Mouse (Mus musculus) bone marrow, adult 2 months (tissue): ENCODE results near the gene Srsf2.

ENCODE experiments used
- CTCF ChIP-seq: fragments of 200-500 bp; IDR thresholded peaks from 2 replicates; pipeline ENCODE4 v1.5.1; 2011; ENCODE audit warnings: low read length, control low read depth; ENCODE audit not compliant: control insufficient read depth, insufficient read depth
- POLR2A ChIP-seq: fragments of 200-500 bp; IDR thresholded peaks from 2 replicates; pipeline ENCODE4 v1.6.1; 2011; ENCODE audit warnings: low read depth, mild to moderate bottlenecking, control low read depth, low read length, borderline replicate concordance; ENCODE audit not compliant: control insufficient read depth

GRCm38 (mm10) chr11:116865945-116866585 is 13.2 kb upstream of the Srsf2 start:
- TF ChIP-seq CTCF, result no peak
- no peak for TF ChIP-seq POLR2A
